Mouse (Mus musculus) liver, embryonic 14.5 days (tissue): ENCODE data around the gene Dok1. TPM values are rescaled to one million over a fixed set of nuclear protein-coding genes. Genes with fewer than 3 reads are reported as not detected.

Experiments used
- ATAC-seq: fragments of 200-750 bp; cut with Nextera tagmentation; 2 replicates; pipeline ENCODE4 v1.8.0; 2017; ENCODE audit warnings: moderate number of reproducible peaks, mild to moderate bottlenecking, moderate library complexity; ENCODE audit not compliant: insufficient read depth
- DNase-seq, 3 experiments: peaks; one replicate each; pipeline ENCODE4 v3.0.0-alpha.2; 2012 to 2013; ENCODE audit warnings: low read depth in 3 of 3, low spot score in 3 of 3
- H3K27ac ChIP-seq: fragments of 300-500 bp; sonication (generic); 2 replicates; pipeline ENCODE4 v1.5.1; 2014; ENCODE audit warnings: moderate library complexity, mild to moderate bottlenecking, control low read depth, inconsistent platforms
- H3K27me3 ChIP-seq: fragments of 300-500 bp; sonication (generic); 2 replicates; pipeline ENCODE4 v1.6.1; 2014; ENCODE audit warnings: mild to moderate bottlenecking, low read length, moderate library complexity; ENCODE audit not compliant: control insufficient read depth, insufficient read depth
- H3K36me3 ChIP-seq: fragments of 300-500 bp; sonication (generic); replicated peaks from 2 replicates; pipeline ENCODE4 v1.6.1; 2014; ENCODE audit warnings: low read depth; ENCODE audit not compliant: control insufficient read depth, insufficient read depth
- H3K4me1 ChIP-seq, 2 experiments: fragments of 200-500 bp in 1 of 2; fragments of 300-500 bp in 1 of 2; sonication (generic) in 1 of 2; replicated peaks; 2 replicates each; pipeline ENCODE4 v1.6.1; 2012 to 2014; ENCODE audit warnings: antibody characterized with exemption in 1 of 2, inconsistent platforms in 1 of 2, low read length in 1 of 2; ENCODE audit not compliant: control insufficient read depth in 2 of 2, insufficient read depth in 2 of 2
- H3K4me2 ChIP-seq: fragments of 300-500 bp; sonication (generic); 2 replicates; pipeline ENCODE4 v1.6.1; 2014; ENCODE audit warnings: low read depth, mild to moderate bottlenecking, control low read depth, moderate library complexity
- H3K4me3 ChIP-seq, 2 experiments: fragments of 200-500 bp in 1 of 2; fragments of 300-500 bp in 1 of 2; sonication (generic) in 1 of 2; 2 replicates each; pipeline ENCODE4 v1.5.1; 2012 to 2014; ENCODE audit warnings: low read depth in 2 of 2, low read length in 2 of 2, mild to moderate bottlenecking in 2 of 2, control low read depth in 1 of 2, inconsistent platforms in 1 of 2, moderate library complexity in 1 of 2; ENCODE audit not compliant: insufficient read depth in 1 of 2
- H3K9ac ChIP-seq: fragments of 300-500 bp; sonication (generic); replicated peaks from 2 replicates; pipeline ENCODE4 v1.6.1; 2014; ENCODE audit warnings: mild to moderate bottlenecking, control low read depth, moderate library complexity
- H3K9me3 ChIP-seq: fragments of 300-500 bp; sonication (generic); 2 replicates; pipeline ENCODE4 v1.6.1; 2016; ENCODE audit warnings: low read length, mixed read lengths; ENCODE audit not compliant: control insufficient read depth
- CTCF ChIP-seq: IDR thresholded peaks from 2 replicates; pipeline ENCODE4 v1.5.1; 2016; ENCODE audit warnings: antibody characterized with exemption, low read depth, control low read depth
- EP300 ChIP-seq: IDR thresholded peaks from 2 replicates; pipeline ENCODE4 v1.6.1; 2016; ENCODE audit warnings: antibody characterized with exemption, low read depth
- WGBS: fragments of 180-500 bp; shearing (Covaris S2); extraction: QIAGEN DNeasy Blood & Tissue Kit; methylation state at CpG from one replicate; pipeline ENCODE4 v1.1.7; 2014; ENCODE audit not compliant: insufficient replicate concordance; 5-methylcytosine and 5-hydroxymethylcytosine counted together
- polyA plus RNA-seq, 2 experiments: library from polyadenylated mRNA; depleted of rRNA in 1 of 2; stranded (reverse) in 1 of 2; unstranded in 1 of 2; fragments of >200 nt; fragmentation: Nextera tagmentation in 1 of 2; extraction: Ambion mirVana in 1 of 2; gene quantifications; 2 replicates each; pipeline versions ENCODE4 v1.2.1 to v1.2.3; 2012 to 2014

Gene Dok1
- polyA plus RNA-seq, 2 experiments, result 12.7 to 14.9 TPM

DNA sequence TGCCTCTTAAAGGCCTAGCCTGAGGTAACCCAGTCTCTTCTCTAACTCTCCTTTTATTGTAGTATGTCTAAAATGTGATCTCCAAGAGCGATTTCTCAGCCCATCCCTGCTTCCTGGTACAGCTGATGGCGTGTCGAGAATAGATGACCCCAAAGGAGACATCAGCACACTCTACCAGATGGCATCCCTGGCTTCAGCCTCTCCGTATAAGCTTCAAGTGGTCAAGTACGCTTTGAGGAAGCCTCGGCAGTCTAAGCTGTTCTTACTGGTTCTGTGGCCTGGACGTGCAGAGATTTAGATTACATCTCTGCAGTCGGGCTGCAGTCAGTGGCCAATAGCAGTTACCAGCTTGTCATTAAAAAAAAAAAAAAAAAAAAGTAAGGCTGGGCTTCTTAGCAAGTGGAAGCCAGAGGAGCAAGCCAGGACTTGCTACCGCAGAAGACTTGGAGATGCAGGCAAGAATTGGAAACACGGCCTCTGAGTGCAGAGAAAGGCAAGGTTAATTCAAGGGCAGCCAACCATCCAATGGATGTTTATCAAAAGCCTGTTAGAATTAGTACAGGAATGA is 27.7 kb downstream of the Dok1 start:
- TF ChIP-seq CTCF (no peak), EP300 (no peak)
- Histone ChIP-seq H3K9me3 (no peaks in the 10 kb centered on the region), H3K27ac (peak overlapping the region; percentile 30; the same call in 1 of the 2 replicates), H3K9ac (no peak overlapping the region; the same call in 1 of the 2 replicates), H3K4me1 (peaks cover 29 to 42% of the 10 kb centered on the region in 2 experiments), H3K36me3 (no peaks in the 10 kb centered on the region), H3K4me2 (no peak overlapping the region), H3K27me3 (no peaks in the 10 kb centered on the region), H3K4me3 (no peak overlapping the region)
- WGBS, result 56% methylated on average over 10 of the region's 10 CpGs
- ATAC-seq (no peak), DNase-seq (no peak)

DNA sequence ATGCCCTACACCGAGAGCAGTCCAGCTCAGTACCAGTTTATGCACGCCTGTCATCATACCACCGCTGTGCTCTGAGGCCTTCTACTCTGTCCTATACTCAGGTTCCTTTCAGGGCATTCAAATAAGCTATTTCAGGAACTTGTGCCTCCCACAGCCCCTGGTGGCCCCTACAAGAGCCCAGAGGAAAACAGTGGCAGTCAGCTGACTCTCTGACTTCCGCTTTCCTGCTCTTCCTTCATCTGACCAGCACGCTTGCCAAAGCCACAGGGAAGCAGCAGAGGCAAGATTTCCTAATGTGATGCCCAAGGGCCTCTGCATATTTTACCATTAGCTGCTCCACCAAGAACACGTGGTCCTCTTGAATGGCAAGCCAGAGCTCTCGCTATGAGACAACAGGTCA is 28.4 kb downstream of the Dok1 start:
- H3K36me3 ChIP-seq, result no peaks in the 10 kb centered on the region
- 31% methylated on average over 7 of the region's 7 CpGs for WGBS
- DNase-seq (no peak), ATAC-seq (0 out of 2 replicates have a peak, but pooled peaks have one; percentile 30)
- peak overlapping the region; percentile 64; the same call in 1 of the 2 replicates for H3K27ac ChIP-seq
- no peak overlapping the region for H3K4me3 ChIP-seq
- H3K4me1 ChIP-seq, result peaks cover 23 to 35% of the 10 kb centered on the region in 2 experiments
- H3K9me3 ChIP-seq, result no peaks in the 10 kb centered on the region
- H3K9ac ChIP-seq, result 0 out of 2 replicates have a peak overlapping the region, but pooled peaks have one; percentile 9
- H3K27me3 ChIP-seq, result no peaks in the 10 kb centered on the region
- H3K4me2 ChIP-seq, result peak overlapping the region; percentile 13; the same call in 1 of the 2 replicates
- TF ChIP-seq CTCF, result no peak
- TF ChIP-seq EP300, result no peak

DNA sequence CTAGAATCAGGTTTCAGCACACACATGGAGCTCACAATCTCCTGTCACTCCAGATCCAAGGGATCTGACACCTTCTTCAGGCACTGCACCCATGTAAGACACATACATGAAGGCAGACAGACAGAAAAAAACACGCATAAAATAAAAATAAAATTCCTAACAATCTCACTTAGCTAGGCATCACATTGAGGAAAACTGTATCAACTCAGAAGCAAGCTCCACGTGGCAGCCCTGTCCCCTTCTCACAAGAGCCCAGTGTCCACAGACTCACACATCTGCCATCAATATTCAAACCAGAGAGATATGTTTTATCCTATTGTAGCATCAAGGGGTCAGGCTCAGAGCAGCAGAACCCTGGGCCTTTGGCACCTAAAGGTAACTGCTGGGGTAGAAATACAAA is 29.0 kb downstream of the Dok1 start:
- Histone ChIP-seq H3K9me3 (no peaks in the 10 kb centered on the region), H3K36me3 (no peaks in the 10 kb centered on the region), H3K27me3 (no peaks in the 10 kb centered on the region), H3K9ac (peak overlapping the region; percentile 9), H3K27ac (peak overlapping the region; percentile 64), H3K4me1 (peaks cover 20 to 31% of the 10 kb centered on the region in 2 experiments), H3K4me2 (peak overlapping the region; percentile 33), H3K4me3 (no peak overlapping the region)
- no peak for ATAC-seq
- WGBS, result 54% methylated on average over 2 of the region's 2 CpGs
- DNase-seq, result no peak
- TF ChIP-seq EP300, result no peak
- TF ChIP-seq CTCF, result no peak

DNA sequence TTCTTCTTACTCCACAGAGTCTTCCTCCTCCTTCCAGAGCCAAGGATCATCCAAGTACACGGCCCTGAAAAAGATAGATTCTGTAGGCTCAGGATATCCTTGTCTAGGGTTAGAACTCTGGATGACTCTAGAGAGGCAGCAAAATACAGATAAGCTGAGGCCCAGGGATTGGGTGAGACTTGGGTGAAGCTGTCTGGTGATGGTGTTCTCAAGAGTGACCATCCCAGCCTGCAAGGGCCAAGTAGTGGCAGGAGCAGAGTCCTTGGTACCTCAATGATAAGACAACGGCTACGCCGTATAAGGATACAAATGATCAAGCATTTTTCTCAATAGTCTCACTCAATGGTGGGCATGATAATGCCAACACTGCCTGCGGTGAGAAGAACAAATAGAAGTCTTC is 29.4 kb downstream of the Dok1 start:
- no peak for TF ChIP-seq EP300
- no peak for TF ChIP-seq CTCF
- ATAC-seq (peak; percentile 76), DNase-seq (no peak)
- Histone ChIP-seq H3K27me3 (no peaks in the 10 kb centered on the region), H3K36me3 (no peaks in the 10 kb centered on the region), H3K4me1 (peaks cover 20 to 28% of the 10 kb centered on the region in 2 experiments), H3K9me3 (no peaks in the 10 kb centered on the region), H3K9ac (peak overlapping the region; percentile 15; the same call in 1 of the 2 replicates), H3K4me2 (peak overlapping the region; percentile 33), H3K27ac (peak overlapping the region; percentile 64), H3K4me3 (no peak overlapping the region)
- 44% methylated on average over 5 of the region's 5 CpGs for whole genome bisulfite sequencing

DNA sequence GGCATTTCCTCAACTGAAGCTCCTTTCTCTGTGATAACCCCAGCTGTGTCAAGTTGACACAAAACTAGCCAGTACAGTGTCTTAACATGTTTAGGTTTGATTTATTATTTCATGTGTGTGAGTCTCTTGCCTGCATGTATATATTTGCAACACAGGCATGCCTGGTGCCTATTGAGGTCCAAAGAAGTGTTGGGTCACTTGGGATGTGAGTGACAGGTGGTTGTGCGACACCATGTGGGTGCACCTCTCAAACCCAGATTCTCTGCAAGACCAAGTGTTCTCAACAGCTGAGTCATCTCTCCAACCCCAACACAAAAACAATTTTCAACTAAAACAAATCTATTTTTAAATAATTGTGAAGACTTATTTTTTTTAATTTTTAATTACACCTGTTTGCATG is 30.2 kb downstream of the Dok1 start:
- H3K9ac ChIP-seq, result no peak overlapping the region
- H3K4me3 ChIP-seq, result no peak overlapping the region
- H3K4me1 ChIP-seq, result peaks cover 25 to 26% of the 10 kb centered on the region in 2 experiments
- H3K9me3 ChIP-seq, result no peaks in the 10 kb centered on the region
- H3K27ac ChIP-seq, result no peak overlapping the region
- TF ChIP-seq CTCF (no peak), EP300 (no peak)
- no peaks in the 10 kb centered on the region for H3K36me3 ChIP-seq
- H3K4me2 ChIP-seq, result no peak overlapping the region
- DNase-seq (no peak), ATAC-seq (no peak)
- no peaks in the 10 kb centered on the region for H3K27me3 ChIP-seq
- 90% methylated on average over 1 of the region's 1 CpGs for WGBS
